Mouse (Mus musculus) embryonic facial prominence, embryonic 10.5 days (tissue): Measurements from ENCODE around the gene Ppme1. TPM values are rescaled to one million over a fixed set of nuclear protein-coding genes. Genes with fewer than 3 reads are reported as not detected.

ENCODE experiments used
- DNase-seq: peaks from one replicate; pipeline ENCODE4 v3.0.0-alpha.2; 2017; ENCODE audit warnings: low spot score
- H3K27ac ChIP-seq: fragments of 300-500 bp; sonication (generic); replicated peaks from 2 replicates; pipeline ENCODE4 v1.5.1; 2016; ENCODE audit warnings: mild to moderate bottlenecking
- H3K27me3 ChIP-seq: fragments of 300-500 bp; sonication (generic); replicated peaks from 2 replicates; pipeline ENCODE4 v1.6.1; 2016; ENCODE audit warnings: low read depth, mild to moderate bottlenecking; ENCODE audit not compliant: poor library complexity, severe bottlenecking
- H3K36me3 ChIP-seq: fragments of 300-500 bp; sonication (generic); replicated peaks from 2 replicates; pipeline ENCODE4 v1.6.1; 2016; ENCODE audit warnings: mild to moderate bottlenecking, moderate library complexity
- H3K4me1 ChIP-seq: fragments of 300-500 bp; sonication (generic); 2 replicates; pipeline ENCODE4 v1.6.1; 2016
- H3K4me3 ChIP-seq: fragments of 300-500 bp; sonication (generic); 2 replicates; pipeline ENCODE4 v1.5.1; 2016; ENCODE audit warnings: mild to moderate bottlenecking, moderate library complexity
- H3K9me3 ChIP-seq: fragments of 300-500 bp; sonication (generic); 2 replicates; pipeline ENCODE4 v1.6.1; 2016; ENCODE audit warnings: mild to moderate bottlenecking
- WGBS: fragments of 180-500 bp; shearing (Covaris S2); methylation state at CpG from one replicate; pipeline ENCODE4 v1.1.7; 2016; 5-methylcytosine and 5-hydroxymethylcytosine counted together
- polyA plus RNA-seq: library from polyadenylated mRNA; unstranded; fragments of >200 nt; fragmentation: Nextera tagmentation; extraction: Ambion mirVana; gene quantifications from 2 replicates; pipeline ENCODE4 v1.2.1, GENCODE M21; 2016

Gene Ppme1
- polyA plus RNA-seq: 83.0 and 88.8 TPM in 2 replicates

DNA sequence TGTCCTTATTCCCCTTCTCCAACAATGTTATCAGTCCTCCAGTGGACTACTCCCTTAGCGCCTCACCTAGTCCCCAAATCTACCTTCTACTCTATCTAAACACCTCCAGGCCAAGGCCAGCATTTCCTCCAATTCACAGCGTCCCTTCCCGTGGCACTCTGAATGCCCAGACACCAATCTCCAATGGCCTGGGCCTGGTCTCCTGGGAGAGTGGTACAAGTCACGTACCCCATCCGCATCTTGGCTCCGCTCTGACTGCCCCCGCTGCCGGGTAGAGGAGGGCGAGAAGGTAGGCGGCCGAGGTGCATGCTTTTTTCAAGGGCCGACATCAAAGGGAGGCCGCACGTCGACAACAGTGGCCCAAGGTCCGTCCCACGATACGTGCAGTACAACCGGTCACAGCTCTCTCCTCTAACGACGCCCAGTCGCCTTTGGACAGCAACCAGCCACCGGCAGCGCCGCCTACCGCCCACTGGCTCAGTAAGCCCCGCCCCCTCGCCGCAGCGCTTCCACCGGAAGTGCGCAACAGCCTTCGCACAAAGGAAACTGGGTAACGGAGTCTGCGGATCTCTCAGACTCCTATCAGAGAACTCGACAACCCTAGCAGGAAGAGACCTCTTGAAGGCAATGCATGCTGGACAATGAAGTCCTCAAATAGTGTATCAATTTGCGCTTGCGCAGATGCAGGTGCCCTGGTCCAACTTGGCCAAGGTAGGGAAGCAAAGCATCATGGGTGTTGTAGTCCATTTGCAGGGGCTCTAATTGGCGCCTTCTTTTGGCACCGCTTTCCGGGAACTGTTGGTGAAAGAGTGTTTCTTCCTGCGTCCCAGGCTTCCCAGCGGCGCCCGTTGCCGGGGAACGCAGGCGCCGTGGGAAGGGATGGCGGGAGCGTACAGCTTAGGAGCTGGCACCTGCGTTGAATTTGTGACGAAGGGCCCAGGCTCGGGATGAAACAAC, at the start of gene Ppme1, which contains the start of gene C2cd3:
Ppme1 (minus strand) TSS at position 813 of the 957 bp plus-strand sequence.
C2cd3 (plus strand) TSS at position 739 of the 957 bp plus-strand sequence.
- peak; percentile 99 for DNase-seq

GRCm38 (mm10) chr7:100408684-100409083, 36.6 kb upstream of the Ppme1 start:
- WGBS: 94% methylated on average over 4 of the region's 4 CpGs
- Histone ChIP-seq H3K27me3 (no peaks in the 10 kb centered on the region), H3K4me3 (no peak overlapping the region), H3K4me1 (no peaks in the 10 kb centered on the region), H3K36me3 (peaks cover 99% of the 10 kb centered on the region), H3K9me3 (no peaks in the 10 kb centered on the region), H3K27ac (no peak overlapping the region)
- DNase-seq: no peak

More for the DNA sequence above, at the start of gene Ppme1, which contains the start of gene C2cd3:
- Histone ChIP-seq H3K9me3 (no peaks in the 10 kb centered on the region), H3K36me3 (peaks cover 31% of the 10 kb centered on the region), H3K4me3 (peak within 1 kb of the TSS; percentile 93), H3K4me1 (peaks cover 26% of the 10 kb centered on the region), H3K27ac (peak within 1 kb of the TSS; percentile 91), H3K27me3 (no peaks in the 10 kb centered on the region)
- WGBS: under 1% methylated on average over 54 of the region's 54 CpGs

GRCm38 (mm10) chr7:100407677-100408076, 35.6 kb upstream of the Ppme1 start:
- DNase-seq: no peak
- Histone ChIP-seq H3K27me3 (no peaks in the 10 kb centered on the region), H3K36me3 (peaks cover 99% of the 10 kb centered on the region), H3K4me3 (no peak overlapping the region), H3K27ac (no peak overlapping the region), H3K9me3 (no peaks in the 10 kb centered on the region), H3K4me1 (no peaks in the 10 kb centered on the region)
- WGBS: 94% methylated on average over 5 of the region's 5 CpGs

- Histone ChIP-seq H3K27me3 (no peaks in the 10 kb centered on the region), H3K27ac (no peak overlapping the region), H3K9me3 (no peaks in the 10 kb centered on the region), H3K4me3 (no peak overlapping the region), H3K4me1 (no peaks in the 10 kb centered on the region), H3K36me3 (peaks cover 83% of the 10 kb centered on the region)
- DNase-seq: no peak
- 95% methylated on average over 4 of the region's 4 CpGs for WGBS
Observed at GRCm38 (mm10) chr7:100402715-100403114, 30.6 kb upstream of the Ppme1 start.

- 69% methylated on average over 4 of the region's 4 CpGs for whole genome bisulfite sequencing
- no peak overlapping the region for H3K4me3 ChIP-seq
Observed at GRCm38 (mm10) chr7:100400899-100401539, 28.9 kb upstream of the Ppme1 start.

GRCm38 (mm10) chr7:100399231-100399913, 27.3 kb upstream of the Ppme1 start:
- peak; percentile 30 for DNase-seq
- H3K4me1 ChIP-seq: no peaks in the 10 kb centered on the region
- H3K9me3 ChIP-seq: no peaks in the 10 kb centered on the region
- no peaks in the 10 kb centered on the region for H3K27me3 ChIP-seq
- H3K27ac ChIP-seq: no peak overlapping the region
- no peak overlapping the region for H3K4me3 ChIP-seq
- peaks cover 83% of the 10 kb centered on the region for H3K36me3 ChIP-seq
- 84% methylated on average over 8 of the region's 8 CpGs for WGBS

More at GRCm38 (mm10) chr7:100400899-100401539, 28.9 kb upstream of the Ppme1 start:
- no peaks in the 10 kb centered on the region for H3K4me1 ChIP-seq
- H3K36me3 ChIP-seq: peaks cover 83% of the 10 kb centered on the region
- H3K9me3 ChIP-seq: no peaks in the 10 kb centered on the region
- no peak overlapping the region for H3K27ac ChIP-seq
- DNase-seq: no peak
- H3K27me3 ChIP-seq: no peaks in the 10 kb centered on the region

- no peaks in the 10 kb centered on the region for H3K27me3 ChIP-seq
- H3K4me1 ChIP-seq: no peaks in the 10 kb centered on the region
- WGBS: 84% methylated on average over 2 of the region's 2 CpGs
- H3K9me3 ChIP-seq: no peaks in the 10 kb centered on the region
- no peak overlapping the region for H3K4me3 ChIP-seq
- H3K27ac ChIP-seq: no peak overlapping the region
- DNase-seq: peak; percentile 23
- peaks cover 98% of the 10 kb centered on the region for H3K36me3 ChIP-seq
Observed at GRCm38 (mm10) chr7:100392265-100392664, 20.2 kb upstream of the Ppme1 start.

DNA sequence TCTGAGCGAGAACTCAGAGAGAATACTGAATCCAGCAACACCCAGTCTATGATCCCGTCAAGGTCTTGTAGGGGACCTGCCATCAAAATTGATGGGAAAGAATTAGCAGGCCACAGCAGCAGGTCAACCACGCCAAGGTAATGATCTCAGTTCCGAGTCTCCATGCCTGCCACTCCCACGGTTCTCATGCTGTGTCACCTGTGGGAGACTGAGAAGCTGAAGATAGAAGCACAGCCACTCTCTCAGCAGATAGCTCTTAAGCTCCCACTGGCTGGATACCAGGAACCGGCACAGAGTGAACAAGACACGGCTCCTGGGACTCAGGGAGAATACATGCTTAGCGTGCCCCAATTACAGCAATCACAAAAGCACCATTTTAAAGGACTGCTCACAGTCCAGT, 18.1 kb upstream of the Ppme1 start:
- Histone ChIP-seq H3K27me3 (no peaks in the 10 kb centered on the region), H3K4me3 (no peak overlapping the region), H3K9me3 (no peaks in the 10 kb centered on the region), H3K4me1 (no peaks in the 10 kb centered on the region), H3K27ac (no peak overlapping the region), H3K36me3 (peaks cover 86% of the 10 kb centered on the region)
- WGBS: 92% methylated on average over 8 of the region's 8 CpGs
- DNase-seq: no peak

GRCm38 (mm10) chr7:100388174-100388573, 16.1 kb upstream of the Ppme1 start:
- H3K36me3 ChIP-seq: peaks cover 83% of the 10 kb centered on the region
- no peaks in the 10 kb centered on the region for H3K27me3 ChIP-seq
- H3K4me3 ChIP-seq: no peak overlapping the region
- H3K4me1 ChIP-seq: no peaks in the 10 kb centered on the region
- WGBS: 93% methylated on average over 2 of the region's 2 CpGs
- DNase-seq: no peak
- H3K27ac ChIP-seq: no peak overlapping the region
- no peaks in the 10 kb centered on the region for H3K9me3 ChIP-seq

- H3K27me3 ChIP-seq: no peaks in the 10 kb centered on the region
- no peak overlapping the region for H3K4me3 ChIP-seq
- H3K36me3 ChIP-seq: peaks cover 81% of the 10 kb centered on the region
- 88% methylated on average over 2 of the region's 2 CpGs for WGBS
- no peak for DNase-seq
- H3K9me3 ChIP-seq: no peaks in the 10 kb centered on the region
- H3K27ac ChIP-seq: no peak overlapping the region
- H3K4me1 ChIP-seq: no peaks in the 10 kb centered on the region
Observed at GRCm38 (mm10) chr7:100383207-100383606, 11.1 kb upstream of the Ppme1 start.

DNA sequence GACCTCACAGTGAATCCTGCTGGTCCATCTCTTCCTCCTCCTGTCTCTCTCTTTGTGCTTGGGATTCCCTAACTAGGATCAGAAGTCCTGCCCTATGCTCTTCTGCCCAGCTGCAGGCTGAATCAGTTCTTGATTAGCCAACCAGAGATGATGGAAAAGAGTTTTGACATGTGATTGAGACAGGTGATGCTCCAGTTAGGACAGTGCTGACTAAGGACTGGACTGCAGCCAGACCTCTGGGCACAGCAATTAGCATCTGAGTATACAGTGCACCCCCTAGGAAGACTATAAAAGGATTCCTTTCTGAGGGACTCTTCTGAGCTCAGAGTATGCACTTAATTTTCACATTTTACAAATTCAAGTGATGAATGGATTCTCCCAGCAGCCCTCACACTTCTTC, 9.1 kb upstream of the Ppme1 start:
- Histone ChIP-seq H3K27ac (no peak overlapping the region), H3K4me3 (no peak overlapping the region), H3K9me3 (no peaks in the 10 kb centered on the region), H3K4me1 (no peaks in the 10 kb centered on the region), H3K27me3 (no peaks in the 10 kb centered on the region), H3K36me3 (peaks cover 82% of the 10 kb centered on the region)
- no peak for DNase-seq

- Histone ChIP-seq H3K27ac (no peak overlapping the region), H3K27me3 (no peaks in the 10 kb centered on the region), H3K4me1 (peaks cover 1% of the 10 kb centered on the region; the same call in 1 of the 2 replicates), H3K9me3 (no peaks in the 10 kb centered on the region), H3K4me3 (no peak overlapping the region), H3K36me3 (peaks cover 84% of the 10 kb centered on the region)
- WGBS: 88% methylated on average over 2 of the region's 2 CpGs
- no peak for DNase-seq
Observed at GRCm38 (mm10) chr7:100378257-100378656, 6.2 kb upstream of the Ppme1 start.
